Mouse (Mus musculus): ENCODE measurements around the gene Upk3b. TPM values are rescaled to one million over a fixed set of nuclear protein-coding genes. Genes with fewer than 3 reads are reported as not detected.
A peak's percentile ranks its signal among the peaks of the same experiment; 100 is the strongest.

Upk3b gene
- total RNA-seq, 2 experiments from 2014 or later, result not detected

DNA sequence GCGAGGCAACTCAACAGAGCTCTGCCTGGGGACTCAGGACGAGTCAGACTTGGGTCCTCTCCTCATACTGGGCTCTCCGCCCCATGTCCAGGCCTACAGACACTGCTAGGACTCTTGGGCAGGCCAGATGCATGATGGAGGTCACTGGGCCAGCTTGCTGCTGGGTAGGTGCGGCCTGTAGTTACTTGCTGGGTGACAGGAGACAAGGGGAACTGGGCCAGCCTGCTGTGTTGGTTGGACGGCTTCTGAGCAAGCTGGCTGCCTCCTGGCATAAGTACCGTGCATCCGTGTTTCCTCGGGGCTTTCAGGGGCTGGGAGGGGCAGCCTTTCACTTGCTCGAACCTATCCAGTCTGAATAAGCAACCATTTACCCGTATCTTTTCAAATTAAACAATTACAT is 22.7 kb upstream of the Upk3b start:
- DNase-seq, result no peak
- TF ChIP-seq CTCF (IDR thresholded peaks at IDR 0.05), result no peak
- H3K27ac ChIP-seq, result peak overlapping the region; percentile 63
- intact Hi-C loops (cut with DNase I), result no loop called here
- H3K4me3 ChIP-seq, result no peak overlapping the region

- Histone ChIP-seq H3K27ac (peak overlapping the region; percentile 61; the same call in 1 of the 2 replicates), H3K4me3 (no peak overlapping the region)
- peak; percentile 50 for DNase-seq
- no peak for TF ChIP-seq CTCF (IDR thresholded peaks at IDR 0.05)
- intact Hi-C loops (cut with DNase I), result no loop called here
Measured at GRCm38 (mm10) chr5:136016014-136016876, 22.1 kb upstream of the Upk3b start.

DNA sequence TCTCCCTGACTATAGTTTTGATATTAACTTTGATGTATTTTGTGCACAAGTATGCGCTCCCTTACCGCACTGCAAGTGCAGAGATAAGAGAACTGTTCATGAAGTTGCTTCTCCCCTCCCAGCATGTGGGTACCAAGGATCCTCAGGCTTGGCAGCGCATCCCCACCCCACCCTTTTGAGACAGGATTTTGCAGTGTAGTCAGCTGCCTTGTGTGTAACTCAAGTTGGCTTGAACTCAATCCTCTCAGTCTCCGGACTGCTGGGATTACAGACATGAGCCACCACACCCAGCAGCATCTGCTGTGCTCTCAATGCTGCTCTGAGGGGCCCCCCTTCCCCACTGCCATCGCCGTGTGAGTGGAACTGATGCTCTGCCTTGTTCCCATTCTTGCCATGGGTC is 21.0 kb upstream of the Upk3b start:
- peak; percentile 63 for DNase-seq

DNA sequence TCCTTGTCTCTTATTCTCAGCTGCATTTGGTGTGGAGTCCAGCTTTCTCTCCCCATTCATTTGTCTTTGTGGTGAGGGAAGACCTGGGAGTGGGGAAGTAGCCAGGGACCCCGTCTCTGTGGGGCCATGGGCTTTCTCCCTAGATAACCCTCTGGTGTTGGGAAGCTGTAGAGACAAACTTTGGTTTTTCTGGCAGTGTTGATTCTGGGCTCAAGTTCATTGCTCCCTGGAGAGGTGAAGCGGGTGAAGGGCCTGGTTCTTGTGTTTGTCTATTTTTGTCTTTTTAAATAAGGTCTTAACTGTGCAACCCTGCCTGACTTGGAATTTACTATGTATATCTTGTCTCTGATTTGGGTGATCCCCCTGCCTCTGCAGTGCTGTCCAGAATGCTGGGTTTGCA is 19.6 kb upstream of the Upk3b start:
- no peak for TF ChIP-seq CTCF (IDR thresholded peaks at IDR 0.05)
- intact Hi-C loops (cut with DNase I), result no loop called here
- no peak for DNase-seq
- H3K27ac ChIP-seq, result peak overlapping the region; percentile 43; the same call in 1 of the 2 replicates
- H3K4me3 ChIP-seq, result no peak overlapping the region

More for the DNA sequence above, 21.0 kb upstream of the Upk3b start:
- TF ChIP-seq CTCF (IDR thresholded peaks at IDR 0.05), result no peak
- intact Hi-C loops (cut with DNase I), result no loop called here
- no peak overlapping the region for H3K4me3 ChIP-seq
- H3K27ac ChIP-seq, result peak overlapping the region; percentile 61

GRCm38 (mm10) chr5:136019907-136020306 is 18.4 kb upstream of the Upk3b start:
- H3K27ac ChIP-seq, result no peak overlapping the region
- TF ChIP-seq CTCF (IDR thresholded peaks at IDR 0.05), result no peak
- no peak overlapping the region for H3K4me3 ChIP-seq
- intact Hi-C loops (cut with DNase I), result no loop called here
- DNase-seq, result peak; percentile 58

DNA sequence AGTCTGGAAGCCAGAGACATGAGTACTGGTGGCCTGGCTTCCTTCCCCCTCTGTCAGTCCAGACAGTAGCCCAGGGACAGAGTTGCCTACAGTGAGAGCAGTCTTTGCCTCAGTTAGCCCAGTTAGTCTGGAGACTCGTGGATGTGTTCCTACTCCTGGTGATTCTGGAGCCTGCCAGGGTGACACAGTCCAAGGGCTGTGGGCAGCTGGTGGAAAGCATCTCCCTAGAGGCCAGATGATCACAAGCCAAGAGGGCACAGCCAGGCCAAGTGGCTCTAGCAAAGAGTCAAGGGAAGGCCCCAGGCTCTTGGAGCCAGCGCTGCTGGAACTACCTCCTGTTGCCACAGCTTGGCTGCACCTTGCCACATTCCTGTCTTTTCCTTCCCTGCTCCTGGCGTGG is 12.6 kb upstream of the Upk3b start:
- no peak overlapping the region for H3K4me3 ChIP-seq
- H3K27ac ChIP-seq, result peak overlapping the region; percentile 56
- intact Hi-C loops (cut with DNase I), result loop anchor here (5.0 kb wide), 1 partner anchor 43 kb away; the partner anchor contains the start of gene Zp3
- DNase-seq, result peak; percentile 87
- TF ChIP-seq CTCF (IDR thresholded peaks at IDR 0.05), result no peak

DNA sequence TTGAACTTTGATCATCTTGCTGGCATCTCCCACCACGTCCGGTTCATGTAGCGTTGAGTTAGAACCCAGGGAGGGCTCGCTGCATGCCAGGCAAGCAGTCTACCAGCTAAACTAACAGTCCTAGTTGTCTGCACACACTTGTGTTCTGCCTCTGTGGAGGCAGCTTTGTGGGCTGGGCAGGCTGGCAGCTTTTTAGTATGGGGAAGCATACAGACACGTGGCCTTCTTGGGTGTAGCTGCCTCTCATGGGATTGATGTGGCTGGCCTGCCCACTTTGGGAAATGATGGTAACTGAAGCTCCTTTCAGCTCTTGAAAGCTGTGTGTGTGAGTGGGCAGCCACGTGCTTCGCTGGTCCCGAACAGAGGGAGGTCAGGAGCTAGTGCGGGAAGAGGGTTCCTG is 11.4 kb upstream of the Upk3b start:
- no peak overlapping the region for H3K27ac ChIP-seq
- intact Hi-C loops (cut with DNase I), result loop anchor here (5.0 kb wide), 1 partner anchor 45 kb away; the partner anchor contains the start of gene Zp3
- no peak for DNase-seq
- TF ChIP-seq CTCF (IDR thresholded peaks at IDR 0.05), result no peak
- no peak overlapping the region for H3K4me3 ChIP-seq

GRCm38 (mm10) chr5:136027612-136028311 is 10.5 kb upstream of the Upk3b start:
- Histone ChIP-seq H3K27ac (no peak overlapping the region), H3K4me3 (no peak overlapping the region)
- peak; percentile 15; the same call in 1 of the 2 replicates for TF ChIP-seq CTCF (IDR thresholded peaks at IDR 0.05)
- intact Hi-C loops (cut with DNase I), result loop anchor here (5.0 kb wide), 1 partner anchor 45 kb away; the partner anchor contains the start of gene Zp3
- DNase-seq, result no peak

- no peak for DNase-seq
- no peak for TF ChIP-seq CTCF (IDR thresholded peaks at IDR 0.05)
- H3K4me3 ChIP-seq, result no peak overlapping the region
- intact Hi-C loops (cut with DNase I), result no loop called here
- peak overlapping the region; percentile 41 for H3K27ac ChIP-seq
Measured at GRCm38 (mm10) chr5:136034868-136035267, 3.4 kb upstream of the Upk3b start.

DNA sequence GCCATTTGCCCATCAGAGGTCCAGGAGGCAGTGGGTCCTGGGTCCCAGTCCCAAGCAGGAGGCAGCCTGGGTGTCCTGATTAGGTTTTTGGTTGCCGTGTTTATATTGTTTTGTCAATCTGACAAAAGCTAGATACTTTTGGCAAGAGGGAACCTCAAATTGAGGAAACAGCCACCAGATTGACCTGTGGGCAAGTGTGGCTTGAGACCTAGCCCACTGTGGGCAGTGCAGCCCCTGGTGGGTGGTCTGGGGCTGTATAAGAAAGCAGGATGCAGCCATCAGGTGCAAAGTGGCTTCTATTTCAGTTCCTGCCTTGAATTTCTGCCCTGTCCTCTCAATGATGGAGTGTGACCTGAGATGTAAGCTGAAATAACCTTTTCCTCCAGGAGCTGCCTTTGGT is 3.0 kb upstream of the Upk3b start:
- TF ChIP-seq CTCF (IDR thresholded peaks at IDR 0.05), result no peak
- DNase-seq, result no peak
- Histone ChIP-seq H3K4me3 (no peak overlapping the region), H3K27ac (peak overlapping the region; percentile 41)
- intact Hi-C loops (cut with DNase I), result no loop called here

DNA sequence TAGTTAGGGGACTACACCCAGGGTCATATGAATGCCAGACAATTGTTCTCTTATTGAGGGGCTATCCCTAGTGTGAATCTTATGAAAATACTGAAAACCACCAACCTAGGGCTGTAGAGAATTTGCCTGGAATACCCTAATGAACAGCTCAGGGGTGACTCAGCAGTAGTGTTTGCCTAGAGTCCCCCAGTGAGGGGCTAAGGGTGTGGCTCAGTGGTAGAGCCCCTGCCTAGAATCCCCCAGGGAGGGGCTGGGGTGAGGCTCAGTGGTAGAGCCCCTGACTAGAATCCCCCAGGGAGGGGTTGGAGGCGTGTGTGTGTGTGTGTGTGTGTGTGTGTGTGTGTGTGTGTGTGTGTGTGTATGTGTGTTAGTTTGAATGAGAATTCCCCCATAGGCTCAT is 1.6 kb upstream of the Upk3b start:
- no peak for TF ChIP-seq CTCF (IDR thresholded peaks at IDR 0.05)
- no peak overlapping the region for H3K27ac ChIP-seq
- intact Hi-C loops (cut with DNase I), result no loop called here

GRCm38 (mm10) chr5:136040210-136040609 is 1.9 kb downstream of the Upk3b start:
- H3K4me3 ChIP-seq, result no peak overlapping the region
- no peak for TF ChIP-seq CTCF (IDR thresholded peaks at IDR 0.05)
- intact Hi-C loops (cut with DNase I), result no loop called here
- DNase-seq, result no peak
- no peak overlapping the region for H3K27ac ChIP-seq

More for the DNA sequence above, 1.6 kb upstream of the Upk3b start:
- H3K4me3 ChIP-seq, result no peak overlapping the region
- no peak for DNase-seq

GRCm38 (mm10) chr5:136041260-136041659 is 3.0 kb downstream of the Upk3b start:
- no peak for TF ChIP-seq CTCF (IDR thresholded peaks at IDR 0.05)

More at GRCm38 (mm10) chr5:136041260-136041659, 3.0 kb downstream of the Upk3b start:
- intact Hi-C loops (cut with DNase I), result no loop called here
- DNase-seq, result peak; percentile 38
- Histone ChIP-seq H3K27ac (no peak overlapping the region), H3K4me3 (no peak overlapping the region)

Measured in gastrocnemius, adult 2 months (tissue).